Mouse (Mus musculus) hindbrain, postnatal 0 days (tissue): ENCODE data around the gene Hoxd11. TPM values are rescaled to one million over a fixed set of nuclear protein-coding genes. Genes with fewer than 3 reads are reported as not detected.

Experiments used
- ATAC-seq: fragments of 200-750 bp; cut with Nextera tagmentation; 2 replicates; pipeline ENCODE4 v1.8.0; 2017; ENCODE audit warnings: mild to moderate bottlenecking, moderate TSS enrichment, moderate library complexity
- DNase-seq: peaks from one replicate; pipeline ENCODE4 v3.0.0-alpha.2; 2015; ENCODE audit warnings: low spot score
- H3K27ac ChIP-seq: fragments of 300-500 bp; sonication (generic); 2 replicates; pipeline ENCODE4 v1.5.1; 2014; ENCODE audit warnings: mild to moderate bottlenecking
- H3K27me3 ChIP-seq: fragments of 300-500 bp; sonication (generic); 2 replicates; pipeline ENCODE4 v1.6.1; 2014; ENCODE audit warnings: low read length, mixed read lengths; ENCODE audit not compliant: insufficient read depth
- H3K36me3 ChIP-seq: fragments of 300-500 bp; sonication (generic); 2 replicates; pipeline ENCODE4 v1.6.1; 2014; ENCODE audit warnings: low read length, mixed read lengths; ENCODE audit not compliant: insufficient read depth
- H3K4me1 ChIP-seq: fragments of 300-500 bp; sonication (generic); 2 replicates; pipeline ENCODE4 v1.6.1; 2014; ENCODE audit warnings: antibody characterized with exemption, low read length, mixed read lengths; ENCODE audit not compliant: insufficient read depth
- H3K4me2 ChIP-seq: fragments of 300-500 bp; sonication (generic); 2 replicates; pipeline ENCODE4 v1.6.1; 2014; ENCODE audit warnings: low read depth, mild to moderate bottlenecking, low read length, moderate library complexity, mixed read lengths
- H3K4me3 ChIP-seq: fragments of 300-500 bp; sonication (generic); 2 replicates; pipeline ENCODE4 v1.5.1; 2014; ENCODE audit warnings: low read length
- H3K9ac ChIP-seq: fragments of 300-500 bp; sonication (generic); replicated peaks from 2 replicates; pipeline ENCODE4 v1.6.1; 2014; ENCODE audit warnings: mild to moderate bottlenecking, low read length, moderate library complexity, mixed read lengths
- H3K9me3 ChIP-seq: fragments of 300-500 bp; sonication (generic); 2 replicates; pipeline ENCODE4 v1.6.1; 2016; ENCODE audit warnings: low read length, mixed read lengths
- CTCF ChIP-seq: IDR thresholded peaks from 2 replicates; pipeline ENCODE4 v1.5.1; 2016; ENCODE audit warnings: antibody characterized with exemption, control low read depth, low read depth
- WGBS: fragments of 180-500 bp; shearing (Covaris S2); extraction: QIAGEN DNeasy Blood & Tissue Kit; methylation state at CpG from one replicate; pipeline ENCODE4 v1.1.7; 2014; 5-methylcytosine and 5-hydroxymethylcytosine counted together
- polyA plus RNA-seq: library from polyadenylated mRNA; unstranded; fragments of >200 nt; fragmentation: Nextera tagmentation; extraction: Ambion mirVana; gene quantifications from 2 replicates; pipeline ENCODE4 v1.2.1, GENCODE M21; 2015
- total RNA-seq: library from RNA; depleted of rRNA; stranded (reverse); fragments of >200 nt; gene quantifications from 2 replicates; pipeline ENCODE4 v1.2.3, GENCODE M21; 2014

The Hoxd11 gene
- total and polyA plus RNA-seq, 2 experiments from 2014 or later = not detected

GRCm38 (mm10) chr2:74726973-74727639 is 47.7 kb downstream of the Hoxd11 start:
- Histone ChIP-seq H3K27ac (peak overlapping the region; percentile 56), H3K9ac (peak overlapping the region; percentile 35), H3K27me3 (peaks cover 89% of the 10 kb centered on the region), H3K36me3 (no peaks in the 10 kb centered on the region), H3K4me1 (no peaks in the 10 kb centered on the region), H3K9me3 (no peaks in the 10 kb centered on the region), H3K4me3 (peak overlapping the region; percentile 41), H3K4me2 (peak overlapping the region; percentile 50)
- TF ChIP-seq CTCF = no peak
- ATAC-seq (0 out of 2 replicates have a peak, but pooled peaks have one; percentile 50), DNase-seq (no peak)
- WGBS = 1% methylated on average over 43 of the region's 43 CpGs

- peak overlapping the region; percentile 41 for H3K4me3 ChIP-seq
- no peaks in the 10 kb centered on the region for H3K9me3 ChIP-seq
- peak overlapping the region; percentile 56 for H3K27ac ChIP-seq
- H3K27me3 ChIP-seq = peaks cover 85% of the 10 kb centered on the region
- TF ChIP-seq CTCF = no peak
- DNase-seq (no peak), ATAC-seq (peak; percentile 30; the same call in 1 of the 2 replicates)
- no peaks in the 10 kb centered on the region for H3K4me1 ChIP-seq
- WGBS = 3% methylated on average over 25 of the region's 25 CpGs
- no peaks in the 10 kb centered on the region for H3K36me3 ChIP-seq
- H3K9ac ChIP-seq = peak overlapping the region; percentile 35; the same call in 1 of the 2 replicates
- peak overlapping the region; percentile 50 for H3K4me2 ChIP-seq
Observed at GRCm38 (mm10) chr2:74727640-74728302, 48.4 kb downstream of the Hoxd11 start.

GRCm38 (mm10) chr2:74728303-74728680 is 48.9 kb downstream of the Hoxd11 start:
- Histone ChIP-seq H3K4me2 (peak overlapping the region; percentile 50), H3K36me3 (no peaks in the 10 kb centered on the region), H3K4me1 (no peaks in the 10 kb centered on the region), H3K27ac (peak overlapping the region; percentile 56; the same call in 1 of the 2 replicates), H3K9me3 (no peaks in the 10 kb centered on the region), H3K4me3 (peak overlapping the region; percentile 41), H3K27me3 (peaks cover 80% of the 10 kb centered on the region), H3K9ac (peak overlapping the region; percentile 35; the same call in 1 of the 2 replicates)
- no peak for TF ChIP-seq CTCF
- no peak for ATAC-seq
- no peak for DNase-seq
- 11% methylated on average over 13 of the region's 13 CpGs for WGBS

- no peak overlapping the region for H3K4me3 ChIP-seq
- 9% methylated on average over 8 of the region's 8 CpGs for WGBS
Observed at GRCm38 (mm10) chr2:74730331-74730730, 51.0 kb downstream of the Hoxd11 start.

GRCm38 (mm10) chr2:74731055-74731454 is 51.7 kb downstream of the Hoxd11 start:
- DNase-seq (no peak), ATAC-seq (no peak)
- no peak for TF ChIP-seq CTCF
- peak overlapping the region; percentile 36; the same call in 1 of the 2 replicates for H3K27ac ChIP-seq
- peak overlapping the region; percentile 8; the same call in 1 of the 2 replicates for H3K4me3 ChIP-seq
- H3K9me3 ChIP-seq = no peaks in the 10 kb centered on the region
- peak overlapping the region; percentile 35 for H3K4me2 ChIP-seq
- peaks cover 67% of the 10 kb centered on the region for H3K27me3 ChIP-seq
- no peaks in the 10 kb centered on the region for H3K4me1 ChIP-seq
- H3K9ac ChIP-seq = no peak overlapping the region
- H3K36me3 ChIP-seq = no peaks in the 10 kb centered on the region

More at GRCm38 (mm10) chr2:74730331-74730730, 51.0 kb downstream of the Hoxd11 start:
- H3K36me3 ChIP-seq = no peaks in the 10 kb centered on the region
- DNase-seq (no peak), ATAC-seq (no peak)
- H3K9ac ChIP-seq = no peak overlapping the region
- no peak for TF ChIP-seq CTCF
- no peaks in the 10 kb centered on the region for H3K4me1 ChIP-seq
- no peak overlapping the region for H3K27ac ChIP-seq
- H3K27me3 ChIP-seq = peaks cover 69% of the 10 kb centered on the region
- peak overlapping the region; percentile 35 for H3K4me2 ChIP-seq
- H3K9me3 ChIP-seq = no peaks in the 10 kb centered on the region

- Histone ChIP-seq H3K27ac (no peak overlapping the region), H3K9ac (no peak overlapping the region), H3K36me3 (no peaks in the 10 kb centered on the region), H3K9me3 (no peaks in the 10 kb centered on the region), H3K4me1 (no peaks in the 10 kb centered on the region), H3K4me3 (peak overlapping the region; percentile 3; the same call in 1 of the 2 replicates), H3K4me2 (peak overlapping the region; percentile 49), H3K27me3 (peaks cover 63% of the 10 kb centered on the region)
- no peak for TF ChIP-seq CTCF
- ATAC-seq (no peak), DNase-seq (no peak)
- 5% methylated on average over 9 of the region's 9 CpGs for WGBS
Observed at GRCm38 (mm10) chr2:74731799-74732512, 52.6 kb downstream of the Hoxd11 start.
